Mouse (Mus musculus): ENCODE measurements around the gene Mthfs.

DNA sequence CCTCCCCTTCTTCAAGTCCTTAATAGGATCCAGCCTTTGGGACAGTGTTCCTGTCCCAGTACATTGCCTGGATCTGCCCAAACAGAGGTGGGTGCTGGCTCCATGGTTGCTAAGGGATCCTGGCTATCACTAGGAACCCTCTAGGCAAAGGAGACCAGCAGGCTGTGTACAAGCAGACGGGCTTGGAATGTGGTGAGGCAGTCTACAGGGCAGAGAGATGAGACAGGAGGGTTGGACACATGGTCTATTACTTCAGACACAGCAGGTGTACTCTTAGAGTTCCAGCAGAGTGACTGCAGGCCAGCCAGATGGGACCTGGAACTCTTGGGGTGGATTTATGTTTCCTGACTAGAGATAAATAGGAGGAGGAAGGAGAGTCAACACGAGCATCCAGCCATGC, 59.9 kb downstream of the Mthfs start:
- TF ChIP-seq POLR2A (IDR thresholded peaks at IDR 0.05; ENCODE audit: low read depth, low read length), result no peak
- TF ChIP-seq CTCF (conservative IDR thresholded peaks at IDR 0.05; ENCODE audit: insufficient read depth, insufficient read length, low read depth, low read length), result no peak

Measured in kidney, adult 2 months (tissue).